Mouse (Mus musculus) CD8-positive naive resting alpha-beta T cell, adult 2 months (primary cell): ENCODE measurements around the gene Kcnmb4.

Experiments
- DNase-seq, 2 experiments: peaks; one replicate each; pipeline ENCODE4 v3.0.0; 2022; ENCODE audit warnings: low read depth in 2 of 2, low spot score in 2 of 2

Gene Kcnmb4

DNA sequence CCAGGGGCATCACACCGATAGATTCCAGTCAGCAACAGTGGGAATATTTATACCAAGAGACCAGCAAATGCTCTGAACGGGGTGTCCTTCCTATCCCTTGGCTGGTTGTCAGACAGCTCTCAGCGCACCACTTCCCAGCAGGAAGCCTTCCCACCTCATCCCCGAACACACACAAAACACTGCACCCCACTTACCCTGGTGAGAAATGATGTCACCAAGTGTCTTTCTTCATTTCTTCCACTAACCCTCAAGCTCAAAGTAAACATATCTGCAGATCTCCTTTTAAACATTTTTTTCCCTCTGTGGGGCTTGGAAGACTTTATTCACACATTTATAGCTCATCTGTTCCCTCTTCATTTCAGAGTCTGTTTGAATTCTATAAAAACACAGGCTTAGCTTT is 70.0 kb downstream of the Kcnmb4 start:
- DNase-seq, result no peak

DNA sequence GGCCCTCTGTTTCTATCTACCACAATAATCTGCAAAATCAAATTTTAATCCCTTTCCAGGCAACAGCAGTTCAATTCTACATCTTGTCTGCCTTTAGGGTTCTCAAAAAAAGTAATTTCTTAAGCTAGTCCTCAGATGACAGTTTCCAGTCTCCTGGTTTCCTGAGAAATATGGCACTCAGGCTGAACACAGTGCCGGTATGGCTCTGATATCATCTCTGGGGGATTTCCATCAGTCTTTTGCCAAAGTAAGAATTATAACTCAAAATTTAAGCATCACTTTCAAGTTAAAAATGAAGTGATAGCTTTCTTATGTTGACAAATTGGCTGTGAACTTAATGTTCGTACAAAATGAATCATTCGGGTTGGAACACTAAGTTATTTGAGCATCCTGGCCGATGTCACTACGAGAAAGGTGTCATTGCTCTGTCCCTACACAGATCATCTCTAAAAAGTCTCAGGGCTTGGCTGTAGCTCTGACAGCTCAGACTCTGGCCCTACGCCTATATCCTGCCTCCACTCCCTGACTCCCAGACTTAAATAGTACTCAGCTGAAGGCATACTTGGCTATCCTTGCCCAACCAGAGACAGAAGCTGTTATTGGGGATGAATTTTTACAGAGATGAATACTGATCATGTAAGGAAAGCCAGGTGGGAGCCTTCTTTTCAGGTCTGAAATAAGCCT is 70.8 kb downstream of the Kcnmb4 start:
- no peak for DNase-seq

GRCm38 (mm10) chr10:116397973-116398372 is 75.7 kb downstream of the Kcnmb4 start:
- DNase-seq, result no peak

DNA sequence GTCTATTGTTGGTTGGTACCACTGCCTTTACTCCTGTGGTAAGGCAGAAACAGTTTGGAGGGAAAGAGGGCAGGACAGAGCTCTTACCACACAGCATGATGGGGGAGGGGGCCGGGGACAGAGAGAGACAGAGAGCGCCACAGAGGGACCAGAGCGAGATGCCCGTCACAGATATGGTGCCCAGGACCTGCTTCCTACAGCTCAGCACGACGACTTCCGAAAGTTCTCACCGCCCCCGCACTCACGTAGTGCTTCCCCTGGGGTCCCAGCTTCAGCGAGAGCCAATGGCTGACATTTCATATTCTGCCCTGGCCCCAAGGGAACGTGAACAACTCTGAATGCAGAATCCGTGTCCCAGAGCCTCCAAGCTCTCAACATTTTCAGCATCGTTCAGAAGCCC is 76.1 kb downstream of the Kcnmb4 start:
- DNase-seq, result peak; percentile 5 to 6

- DNase-seq, result no peak
Observed at GRCm38 (mm10) chr10:116396966-116397365, 76.7 kb downstream of the Kcnmb4 start.

DNA sequence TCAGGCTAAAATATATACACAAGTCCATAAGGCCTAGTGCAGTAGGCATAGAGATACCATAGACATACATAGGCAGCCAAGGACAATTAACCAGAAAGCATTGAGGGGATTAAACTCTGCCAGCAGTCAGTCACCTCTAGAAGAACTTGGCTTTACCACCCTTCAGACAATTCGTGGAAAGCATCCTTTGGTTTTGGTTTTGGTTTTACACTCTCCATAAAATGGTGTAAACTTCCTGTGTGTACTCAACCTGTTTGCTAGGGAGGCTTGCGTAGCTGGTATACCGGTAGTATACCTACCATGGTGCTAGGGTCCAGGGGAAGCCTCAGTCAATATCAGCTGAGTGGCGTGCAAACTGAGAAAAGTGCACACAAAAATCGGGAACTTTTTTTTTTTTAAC is 77.4 kb downstream of the Kcnmb4 start:
- peak in 1 of 2 experiments; percentile 2 for DNase-seq

DNA sequence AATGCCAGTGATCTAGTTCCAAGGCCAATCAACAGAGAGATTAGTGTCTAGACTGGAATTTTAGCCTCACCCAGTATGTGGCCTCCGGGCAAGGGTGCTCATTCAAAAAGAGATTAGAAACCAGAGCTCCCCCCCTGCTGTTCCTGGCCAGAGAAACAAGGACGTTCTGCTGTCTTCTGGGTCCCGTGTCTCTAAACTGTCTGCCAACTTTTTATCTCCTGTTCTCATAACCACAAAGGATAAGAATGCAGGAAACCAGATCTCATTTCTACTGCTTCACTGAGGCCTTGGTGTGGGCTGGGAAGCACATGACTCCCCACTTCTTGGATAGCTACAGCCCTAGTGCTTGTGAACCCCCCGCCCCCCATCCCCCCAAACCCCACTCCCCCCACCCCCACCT is 79.1 kb downstream of the Kcnmb4 start:
- no peak for DNase-seq

GRCm38 (mm10) chr10:116393790-116394475 is 79.7 kb downstream of the Kcnmb4 start:
- DNase-seq, result no peak

DNA sequence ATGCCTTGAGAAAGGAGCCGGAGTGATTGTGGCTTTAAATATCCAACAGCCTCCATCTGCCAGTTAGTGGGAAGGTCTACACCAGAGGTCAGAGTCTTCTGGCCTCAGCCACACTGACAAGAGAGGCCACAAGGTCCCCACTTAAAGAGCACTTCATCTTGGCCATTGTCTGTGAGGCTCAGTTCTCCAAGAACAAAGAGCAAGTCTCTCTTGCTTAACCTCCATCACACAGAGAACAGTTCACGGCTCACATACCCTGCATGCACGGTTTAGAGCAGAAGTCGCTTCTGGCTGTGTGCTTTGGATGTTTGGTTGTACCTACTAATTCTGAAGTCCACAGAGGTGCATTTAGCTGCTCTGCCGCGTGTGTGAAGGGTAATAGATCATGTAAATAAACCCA is 84.8 kb downstream of the Kcnmb4 start:
- no peak for DNase-seq

DNA sequence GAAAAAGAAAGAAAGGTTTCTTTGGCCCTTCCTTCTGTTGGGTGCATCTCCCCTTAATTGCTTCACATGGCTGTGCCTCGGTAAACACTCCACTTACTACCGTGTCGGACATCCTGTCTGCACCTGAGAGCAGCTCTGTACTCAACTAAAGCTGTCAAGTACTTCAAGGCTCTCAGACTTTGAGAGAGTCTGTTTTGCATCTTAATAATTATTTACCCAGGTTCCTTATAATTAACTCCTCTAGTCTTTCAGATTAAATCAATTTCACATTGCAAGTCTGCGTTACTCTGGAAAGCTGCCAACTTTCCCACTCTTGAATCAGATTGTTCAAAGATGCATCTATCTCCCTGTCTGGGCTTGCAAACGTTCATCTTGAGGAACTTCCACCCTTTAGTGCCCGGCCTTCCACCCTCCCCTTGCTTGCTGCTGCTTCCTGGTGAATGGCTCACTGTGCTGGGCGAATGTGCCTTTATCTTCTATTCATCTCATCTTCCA is 87.2 kb downstream of the Kcnmb4 start:
- no peak for DNase-seq

GRCm38 (mm10) chr10:116384401-116384800 is 89.3 kb downstream of the Kcnmb4 start:
- no peak for DNase-seq

DNA sequence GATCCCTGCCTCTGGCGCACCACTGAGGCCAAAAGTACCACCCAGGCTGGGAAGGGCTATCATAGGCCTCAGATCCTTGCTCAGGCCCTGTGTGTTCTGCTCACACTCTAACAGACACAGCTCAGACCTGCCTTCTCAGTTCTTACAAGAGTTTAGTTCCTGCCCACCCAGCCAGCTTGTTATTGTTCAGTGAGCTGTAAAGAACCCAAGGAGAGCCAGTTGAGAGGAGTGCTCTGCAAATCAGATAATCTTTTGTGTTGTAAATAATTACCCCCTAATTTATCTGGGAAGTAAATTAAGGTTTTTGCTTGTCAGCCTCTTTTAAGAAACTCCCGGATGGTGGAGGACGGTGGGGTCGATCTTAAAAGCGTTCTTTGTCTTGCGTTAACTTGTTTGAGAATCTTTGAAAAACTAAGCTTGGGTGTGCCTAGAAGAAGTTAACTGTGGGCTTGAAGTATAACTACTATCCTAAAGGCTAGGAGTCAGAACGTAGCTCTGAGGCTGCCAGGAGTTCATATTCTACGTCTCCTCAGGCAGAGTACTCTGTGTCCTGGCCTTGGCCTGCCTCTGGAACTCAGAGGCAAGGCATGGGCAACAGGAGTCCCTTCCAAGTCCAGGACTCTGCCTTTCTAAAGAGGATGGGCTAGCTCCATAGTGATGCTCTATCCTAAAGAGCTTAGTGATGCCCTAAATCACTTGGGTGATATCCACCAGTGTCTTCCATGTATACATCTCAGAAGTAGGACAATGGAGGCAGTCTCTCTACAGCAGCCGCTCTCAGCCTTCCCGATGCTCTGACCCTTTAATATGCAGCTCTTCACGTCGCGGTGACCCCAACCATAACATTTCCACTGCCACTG is 90.6 kb downstream of the Kcnmb4 start:
- no peak for DNase-seq

DNA sequence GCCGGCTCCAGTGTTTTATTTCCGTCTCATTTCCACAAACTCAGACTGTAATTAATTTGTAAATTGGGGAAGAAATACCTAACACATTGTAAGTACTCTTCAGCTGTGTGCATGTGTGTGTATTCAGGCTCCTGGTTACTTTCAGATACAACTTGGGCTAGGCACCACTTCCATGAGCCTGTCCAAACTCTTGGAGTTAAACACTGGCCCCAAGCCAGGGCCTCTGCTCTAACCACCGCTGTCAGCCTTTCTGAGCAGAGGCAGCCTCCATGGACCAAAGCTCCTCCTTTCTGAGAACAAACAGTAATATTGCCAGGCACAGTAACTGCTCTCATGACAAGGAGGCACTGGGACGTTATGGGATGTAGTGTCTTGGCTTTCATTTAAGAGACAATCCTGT is 96.8 kb downstream of the Kcnmb4 start:
- no peak for DNase-seq

GRCm38 (mm10) chr10:116374111-116374510 is 99.6 kb downstream of the Kcnmb4 start:
- DNase-seq, result no peak

DNA sequence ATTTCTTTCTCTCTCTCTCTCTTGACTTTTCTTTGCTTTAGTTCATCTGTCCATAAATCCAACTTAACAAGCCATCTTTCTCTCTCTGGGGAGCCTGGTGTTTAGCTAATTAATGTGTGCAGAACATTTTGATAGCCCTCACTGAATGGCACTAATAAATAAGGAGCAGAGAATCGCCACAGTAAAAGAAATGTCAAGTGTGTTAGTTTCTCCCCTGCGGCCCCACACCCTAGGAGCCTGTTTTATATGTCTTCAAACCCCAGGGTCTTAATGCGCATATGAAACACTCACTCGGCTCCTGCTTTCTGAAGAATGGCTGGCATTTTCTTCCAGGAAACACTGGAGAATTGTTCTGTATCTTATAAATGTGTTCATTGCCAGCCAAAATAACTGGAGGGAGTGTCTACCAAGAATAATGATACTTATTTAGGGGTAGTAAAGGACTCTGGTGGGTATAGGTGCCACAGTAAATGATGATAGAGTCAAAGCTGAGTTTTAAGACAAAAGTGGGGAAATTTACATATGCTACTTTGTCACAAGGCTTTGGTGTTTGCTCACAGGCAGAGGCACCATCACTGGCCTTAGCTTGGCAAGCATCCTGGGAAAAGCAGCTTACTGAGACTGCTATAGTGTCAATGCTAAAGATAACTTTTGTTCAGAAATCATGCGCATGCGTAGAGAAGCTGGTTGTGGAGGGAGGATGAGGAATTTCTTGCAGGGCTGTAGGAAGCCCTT is 102.5 kb downstream of the Kcnmb4 start:
- no peak for DNase-seq
